9 mouse cellular contexts compared by ENCODE assay signal in the genomic region with DNA sequence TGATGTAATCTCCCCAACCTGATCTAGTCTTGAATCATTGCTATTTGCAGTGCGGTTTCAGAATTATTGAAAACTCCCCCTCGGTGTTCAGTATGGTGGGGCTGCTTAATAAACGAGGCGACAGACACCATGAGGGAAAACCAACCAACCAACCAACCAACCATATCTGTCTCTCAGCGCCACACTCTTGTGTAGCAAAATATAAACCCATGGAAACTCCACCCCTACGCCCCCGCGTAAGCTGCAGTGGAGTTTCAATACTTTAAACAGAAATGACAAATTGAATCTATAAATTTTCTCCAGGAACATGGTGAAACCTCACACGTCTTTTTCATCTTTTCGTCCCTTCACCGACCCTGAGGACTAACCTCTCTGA.
DNase-seq lines count a peak whose midpoint lies in the region; ATAC-seq and TF ChIP-seq lines count a peak whose summit lies in the region.
"Had no signal": no experiment of that assay in that cellular context is flagged by ENCODE, and none has a peak within 500 bp of the region (broad histone marks: within the 10 kb centered on the region; RNA-seq: fewer than 3 reads in every experiment).

No protein-coding gene starts in this region.

- no peak for TF ChIP-seq CTCF in liver, postnatal 0 days (IDR thresholded peaks at IDR 0.05; ENCODE audit: low read depth)

- H3K9me3 ChIP-seq in liver, embryonic 11.5 days (ENCODE audit: control insufficient read depth, low read length) = no peaks in the 10 kb centered on the region
- no peaks in the 10 kb centered on the region for H3K9me3 ChIP-seq in liver, postnatal 0 days (ENCODE audit: low read length)
- H3K9me3 ChIP-seq in forebrain, embryonic 12.5 days = no peaks in the 10 kb centered on the region; the same call in 1 of the 2 replicates
- no peaks in the 10 kb centered on the region for H3K9me3 ChIP-seq in intestine, embryonic 15.5 days
- no peaks in the 10 kb centered on the region for H3K9me3 ChIP-seq in neural tube, embryonic 14.5 days (ENCODE audit: control insufficient read depth, low read length)

- no peak overlapping the region for H3K27ac ChIP-seq in liver, embryonic 11.5 days (ENCODE audit: low read depth, low read length)
- no peak overlapping the region for H3K27ac ChIP-seq in liver, postnatal 0 days (ENCODE audit: low read depth)
- peak overlapping the region; percentile 92 for H3K27ac ChIP-seq in forebrain, embryonic 12.5 days
- no peak overlapping the region for H3K27ac ChIP-seq in intestine, embryonic 15.5 days
- H3K27ac ChIP-seq in neural tube, embryonic 14.5 days (ENCODE audit: low read depth, low read length) = no peak overlapping the region

- no peaks in the 10 kb centered on the region for H3K27me3 ChIP-seq in liver, embryonic 11.5 days (replicated peaks; ENCODE audit: control insufficient read depth, insufficient read depth, low read length)
- H3K27me3 ChIP-seq in liver, postnatal 0 days (ENCODE audit: insufficient read depth, low read length) = 0 out of 2 replicates have a peak, but pooled peaks cover 5% of the 10 kb centered on the region
- peaks cover 70% of the 10 kb centered on the region for H3K27me3 ChIP-seq in forebrain, embryonic 12.5 days
- no peaks in the 10 kb centered on the region for H3K27me3 ChIP-seq in intestine, embryonic 15.5 days (replicated peaks)
- no peaks in the 10 kb centered on the region for H3K27me3 ChIP-seq in neural tube, embryonic 14.5 days (ENCODE audit: control insufficient read depth, insufficient read depth, low read length)

- H3K4me3 ChIP-seq in liver, embryonic 11.5 days (ENCODE audit: low read depth, low read length) = no peak overlapping the region
- H3K4me3 ChIP-seq in liver, postnatal 0 days (ENCODE audit: low read depth, low read length) = no peak overlapping the region
- H3K4me3 ChIP-seq in forebrain, embryonic 12.5 days (replicated peaks) = peak overlapping the region; percentile 19
- no peak overlapping the region for H3K4me3 ChIP-seq in intestine, embryonic 15.5 days (replicated peaks)
- H3K4me3 ChIP-seq in neural tube, embryonic 14.5 days (ENCODE audit: low read depth, low read length) = peak overlapping the region; percentile 15

- no peaks in the 10 kb centered on the region for H3K36me3 ChIP-seq in liver, embryonic 11.5 days (ENCODE audit: control insufficient read depth, insufficient read depth, low read length)
- H3K36me3 ChIP-seq in liver, postnatal 0 days (replicated peaks; ENCODE audit: insufficient read depth, low read length) = no peaks in the 10 kb centered on the region
- H3K36me3 ChIP-seq in forebrain, embryonic 12.5 days (replicated peaks) = no peaks in the 10 kb centered on the region
- no peaks in the 10 kb centered on the region for H3K36me3 ChIP-seq in intestine, embryonic 15.5 days
- H3K36me3 ChIP-seq in neural tube, embryonic 14.5 days (ENCODE audit: control insufficient read depth, insufficient read depth, low read length) = no peaks in the 10 kb centered on the region

- H3K4me1 ChIP-seq in liver, embryonic 11.5 days (replicated peaks; ENCODE audit: control insufficient read depth, insufficient read depth, low read length) = no peaks in the 10 kb centered on the region
- no peaks in the 10 kb centered on the region for H3K4me1 ChIP-seq in liver, postnatal 0 days (ENCODE audit: insufficient read depth)
- H3K4me1 ChIP-seq in forebrain, embryonic 12.5 days = peaks cover 30% of the 10 kb centered on the region
- H3K4me1 ChIP-seq in intestine, embryonic 15.5 days (replicated peaks) = 0 out of 2 replicates have a peak, but pooled peaks cover 5% of the 10 kb centered on the region
- 0 out of 2 replicates have a peak, but pooled peaks cover 6% of the 10 kb centered on the region for H3K4me1 ChIP-seq in neural tube, embryonic 14.5 days (ENCODE audit: control insufficient read depth, insufficient read depth, low read length)

- WGBS in liver, embryonic 11.5 days = 73% methylated on average over 11 of the region's 11 CpGs
- 71% methylated on average over 11 of the region's 11 CpGs for WGBS in liver, postnatal 0 days (ENCODE audit: insufficient replicate concordance)
- 48% methylated on average over 11 of the region's 11 CpGs for WGBS in forebrain, embryonic 12.5 days
- WGBS in intestine, embryonic 15.5 days = 71% methylated on average over 11 of the region's 11 CpGs
- 59% methylated on average over 11 of the region's 11 CpGs for WGBS in neural tube, embryonic 14.5 days

- intact Hi-C loops in left cerebral cortex, postnatal 14 days (cut with DNase I) = loop anchor here (5.0 kb wide), 1 partner anchor 73 kb away; a partner anchor contains a TSS
- intact Hi-C loops in gastrocnemius, postnatal 14 days (cut with DNase I; ENCODE audit: low total_unique reads) = no loop called here

- no peak for DNase-seq in liver, embryonic 11.5 days (ENCODE audit: low spot score)
- no peak for DNase-seq in liver, postnatal 0 days
- no peak for DNase-seq in left cerebral cortex, postnatal 14 days (ENCODE audit: low spot score in 2 of 2)
- no peak for DNase-seq in gastrocnemius, postnatal 14 days
- no peak for DNase-seq in lung, adult 18-20 months
- DNase-seq: kidney, postnatal 25 days had no signal

- ATAC-seq in liver, embryonic 11.5 days (replicated peaks; ENCODE audit: low FRiP score) = no peak
- no peak for ATAC-seq in liver, postnatal 0 days
- ATAC-seq in forebrain, embryonic 12.5 days (ENCODE audit: low FRiP score) = no peak; the same call in 1 of the 2 replicates
- ATAC-seq in intestine, embryonic 15.5 days = no peak
- no peak for ATAC-seq in neural tube, embryonic 14.5 days (ENCODE audit: low read depth)

- no peak overlapping the region for H3K9ac ChIP-seq in liver, embryonic 11.5 days (ENCODE audit: low read depth, low read length)
- H3K9ac ChIP-seq in liver, postnatal 0 days (replicated peaks) = no peak overlapping the region
- 0 out of 2 replicates have a peak overlapping the region, but pooled peaks have one; percentile 21 for H3K9ac ChIP-seq in forebrain, embryonic 12.5 days
- no peak overlapping the region for H3K9ac ChIP-seq in intestine, embryonic 15.5 days
- no peak overlapping the region for H3K9ac ChIP-seq in neural tube, embryonic 14.5 days (replicated peaks; ENCODE audit: low read depth, low read length)

- peak overlapping the region; percentile 42 for H3K4me2 ChIP-seq in liver, embryonic 11.5 days
- no peak overlapping the region for H3K4me2 ChIP-seq in liver, postnatal 0 days (ENCODE audit: low read depth, low read length)
- H3K4me2 ChIP-seq in forebrain, embryonic 12.5 days = peak overlapping the region; percentile 47
- H3K4me2 ChIP-seq in intestine, embryonic 15.5 days (replicated peaks) = peak overlapping the region; percentile 48
- H3K4me2 ChIP-seq in neural tube, embryonic 14.5 days (ENCODE audit: low read depth, low read length) = peak overlapping the region; percentile 40

- no peak for TF ChIP-seq EP300 in liver, postnatal 0 days (IDR thresholded peaks at IDR 0.05; ENCODE audit: low read depth)

Comparison
In these comparisons a context has a peak if more than half of its experiments do, and no peak if none do; other contexts are left out.
1. H3K4me3 ChIP-seq: peak in forebrain, embryonic 12.5 days (single experiment) and neural tube, embryonic 14.5 days (single experiment); none in liver, embryonic 11.5 days (single experiment), liver, postnatal 0 days (single experiment) and intestine, embryonic 15.5 days (single experiment).